Comparison of ENCODE assay signal across 11 mouse cellular contexts in the genomic region with DNA sequence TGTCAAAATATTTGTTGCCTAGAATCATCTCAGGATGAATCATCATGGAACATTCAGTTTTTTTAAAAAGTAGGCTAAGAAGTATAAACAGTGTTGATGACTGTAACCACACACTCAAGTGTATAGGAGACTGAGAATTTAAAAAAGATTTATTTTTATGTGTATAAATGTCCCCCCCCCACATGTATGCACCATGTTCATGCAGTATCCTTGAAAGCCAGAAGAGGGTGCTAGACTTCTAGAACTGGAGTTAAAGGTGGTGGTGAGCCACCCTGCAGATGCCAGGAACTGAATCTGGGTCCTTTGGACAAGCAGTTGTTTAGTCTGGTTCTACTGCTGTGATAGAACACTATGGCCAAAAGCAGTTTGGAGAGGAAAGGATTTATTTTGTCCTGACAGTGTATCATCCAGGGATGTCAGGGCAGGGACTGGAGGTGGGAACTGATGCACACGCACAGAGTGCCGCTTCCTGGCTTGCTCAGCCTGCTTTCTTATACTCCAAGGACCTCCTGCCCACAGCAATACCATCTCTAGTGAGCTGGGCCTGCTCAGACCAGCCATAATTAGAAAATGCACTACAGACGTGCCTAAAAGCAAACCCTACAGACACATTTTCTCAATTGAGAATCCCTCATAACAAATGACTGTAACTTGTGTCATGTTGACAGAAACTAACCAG. TPM values are rescaled to one million over a fixed set of nuclear protein-coding genes. Genes with fewer than 3 reads are reported as not detected.
DNase-seq lines count a peak whose midpoint lies in the region; ATAC-seq and TF ChIP-seq lines count a peak whose summit lies in the region.
"Had no signal": no experiment of that assay in that cellular context is flagged by ENCODE, and none has a peak within 500 bp of the region (broad histone marks: within the 10 kb centered on the region; RNA-seq: fewer than 3 reads in every experiment).

No protein-coding gene starts in this region.

- ATAC-seq in liver, embryonic 14.5 days (ENCODE audit: insufficient read depth), result no peak
- no peak for ATAC-seq in G1E (ENCODE audit: extremely low read depth, insufficient number of reproducible peaks, low FRiP score, poor library complexity, severe bottlenecking)
- ATAC-seq in megakaryocyte progenitor cell, adult 5-6 weeks (replicated peaks; ENCODE audit: poor library complexity), result peak; percentile 83
- ATAC-seq: forebrain, embryonic 14.5 days; midbrain, embryonic 15.5 days had no signal

- H3K9me3 ChIP-seq in liver, embryonic 14.5 days (ENCODE audit: control insufficient read depth, low read length), result no peaks in the 10 kb centered on the region
- H3K9me3 ChIP-seq in G1E (replicated peaks), result no peaks in the 10 kb centered on the region
- H3K9me3 ChIP-seq: liver, embryonic 13.5 days; midbrain, embryonic 15.5 days had no signal

- no peak overlapping the region for H3K4me2 ChIP-seq in liver, embryonic 14.5 days (ENCODE audit: low read depth)
- H3K4me2 ChIP-seq: liver, embryonic 13.5 days; midbrain, embryonic 15.5 days had no signal

- TF ChIP-seq EP300 in liver, embryonic 14.5 days (IDR thresholded peaks at IDR 0.05; ENCODE audit: low read depth), result no peak

- no peaks in the 10 kb centered on the region for H3K27me3 ChIP-seq in liver, embryonic 14.5 days (ENCODE audit: control insufficient read depth, insufficient read depth, low read length)
- no peaks in the 10 kb centered on the region for H3K27me3 ChIP-seq in G1E (ENCODE audit: insufficient read depth, low read length)
- H3K27me3 ChIP-seq: liver, embryonic 13.5 days; midbrain, embryonic 15.5 days had no signal

- no peak overlapping the region for H3K9ac ChIP-seq in liver, embryonic 14.5 days (replicated peaks)
- H3K9ac ChIP-seq: liver, embryonic 13.5 days; midbrain, embryonic 15.5 days had no signal

- no peaks in the 10 kb centered on the region for H3K4me1 ChIP-seq in liver, embryonic 14.5 days (replicated peaks; ENCODE audit: control insufficient read depth in 2 of 2, insufficient read depth in 2 of 2, low read length in 1 of 2)
- no peaks in the 10 kb centered on the region for H3K4me1 ChIP-seq in G1E (ENCODE audit: insufficient read depth, low read depth, low read length)
- H3K4me1 ChIP-seq: liver, embryonic 13.5 days; midbrain, embryonic 15.5 days had no signal

- TF ChIP-seq CTCF in liver, embryonic 14.5 days (IDR thresholded peaks at IDR 0.05; ENCODE audit: low read depth), result peak; percentile 61
- 0 out of 2 replicates have a peak, but pooled peaks have one; percentile 8 for TF ChIP-seq CTCF in G1E (IDR thresholded peaks at IDR 0.05; ENCODE audit: low read depth, low read length)

- 67% methylated on average over 3 of the region's 3 CpGs for WGBS in liver, embryonic 14.5 days (ENCODE audit: insufficient replicate concordance)

- H3K36me3 ChIP-seq in liver, embryonic 14.5 days (replicated peaks; ENCODE audit: control insufficient read depth, insufficient read depth, low read depth), result peaks cover 4% of the 10 kb centered on the region; the same call in 1 of the 2 replicates
- H3K36me3 ChIP-seq in G1E (replicated peaks), result peaks cover 67% of the 10 kb centered on the region

- no peak for DNase-seq in liver, embryonic 14.5 days (ENCODE audit: low read depth in 3 of 3, low spot score in 3 of 3)
- DNase-seq in liver (no peak), G1E (ENCODE audit: low spot score) (no peak)
- peak; percentile 32 for DNase-seq in CD4-positive helper T cell, adult 2 months (ENCODE audit: low read depth, low spot score)
- DNase-seq in spleen, adult 18-20 months, result no peak
- no peak for DNase-seq in adrenal gland, postnatal 36 days
- DNase-seq: layer of hippocampus, postnatal 36 days; liver, embryonic 13.5 days had no signal

- no peak overlapping the region for H3K4me3 ChIP-seq in liver, embryonic 14.5 days (ENCODE audit: insufficient read depth in 1 of 2, low read depth in 2 of 2, low read length in 2 of 2)
- H3K4me3 ChIP-seq in G1E (ENCODE audit: low read depth, low read length), result no peak overlapping the region
- H3K4me3 ChIP-seq: liver, embryonic 13.5 days; midbrain, embryonic 15.5 days had no signal

- no peak overlapping the region for H3K27ac ChIP-seq in liver, embryonic 14.5 days
- H3K27ac ChIP-seq: liver, embryonic 13.5 days; midbrain, embryonic 15.5 days had no signal

RNA-seq across cellular contexts. Expression of gene Edem3, which starts 11.9 kb away (rescaled TPM):
- 2.8 and 4.3 TPM in 2 replicates for polyA plus RNA-seq in liver, embryonic 14.5 days (2012; rRNA removed)
- 6.1 and 7.3 TPM in 2 replicates for polyA plus RNA-seq in liver, embryonic 14.5 days (2014; fragmentation: Nextera tagmentation; extraction: Ambion mirVana)
- total RNA-seq in G1E (2014; fragmentation: Nextera tagmentation) (31.2 and 33.7 TPM in 2 replicates), G1E (2017) (60.2 and 64.0 TPM in 2 replicates)
- 5.7 and 7.7 TPM in 2 replicates for polyA plus RNA-seq in G1E (2012)
- total RNA-seq in megakaryocyte progenitor cell, adult 5-6 weeks (2015), result 20.5 and 21.1 TPM in 2 replicates
- 30.3 and 36.6 TPM in 2 replicates for total RNA-seq in megakaryocyte progenitor cell, adult 5-6 weeks (2017)
- 100 to 1,000 TPM; 120 to 146 TPM for total RNA-seq in adrenal gland, postnatal 36 days (2021)
